Mouse (Mus musculus) thymus, adult 2 months (tissue): ENCODE measurements around the gene Pex11a.

Experiments used
- CTCF ChIP-seq: fragments of 200-500 bp; IDR thresholded peaks from 2 replicates; pipeline ENCODE4 v1.5.1; 2012; ENCODE audit warnings: mild to moderate bottlenecking, control low read depth, low read length, moderate library complexity, borderline replicate concordance; ENCODE audit not compliant: control insufficient read depth, poor library complexity, insufficient read depth; ENCODE audit errors: extremely low read depth
- POLR2A ChIP-seq: fragments of 200-500 bp; IDR thresholded peaks from 2 replicates; pipeline ENCODE4 v1.6.1; 2012; ENCODE audit warnings: mild to moderate bottlenecking, low read length, control low read depth, moderate library complexity; ENCODE audit not compliant: control insufficient read depth, poor library complexity, insufficient read depth; ENCODE audit errors: extremely low read depth

- no peak for TF ChIP-seq CTCF
- TF ChIP-seq POLR2A, result no peak
Measured at GRCm38 (mm10) chr7:79738913-79739312, 4.0 kb downstream of the Pex11a start.
